Mouse (Mus musculus) spleen, embryonic (tissue): ENCODE data around the gene Cnih3.

Source experiments
- CTCF ChIA-PET: fragments of 350-600 bp; sonication (Branson Sonifier 250); formaldehyde crosslinking; loops from one replicate; lab custom pipeline; 2022; lab: Charles Lee

Cnih3 gene

DNA sequence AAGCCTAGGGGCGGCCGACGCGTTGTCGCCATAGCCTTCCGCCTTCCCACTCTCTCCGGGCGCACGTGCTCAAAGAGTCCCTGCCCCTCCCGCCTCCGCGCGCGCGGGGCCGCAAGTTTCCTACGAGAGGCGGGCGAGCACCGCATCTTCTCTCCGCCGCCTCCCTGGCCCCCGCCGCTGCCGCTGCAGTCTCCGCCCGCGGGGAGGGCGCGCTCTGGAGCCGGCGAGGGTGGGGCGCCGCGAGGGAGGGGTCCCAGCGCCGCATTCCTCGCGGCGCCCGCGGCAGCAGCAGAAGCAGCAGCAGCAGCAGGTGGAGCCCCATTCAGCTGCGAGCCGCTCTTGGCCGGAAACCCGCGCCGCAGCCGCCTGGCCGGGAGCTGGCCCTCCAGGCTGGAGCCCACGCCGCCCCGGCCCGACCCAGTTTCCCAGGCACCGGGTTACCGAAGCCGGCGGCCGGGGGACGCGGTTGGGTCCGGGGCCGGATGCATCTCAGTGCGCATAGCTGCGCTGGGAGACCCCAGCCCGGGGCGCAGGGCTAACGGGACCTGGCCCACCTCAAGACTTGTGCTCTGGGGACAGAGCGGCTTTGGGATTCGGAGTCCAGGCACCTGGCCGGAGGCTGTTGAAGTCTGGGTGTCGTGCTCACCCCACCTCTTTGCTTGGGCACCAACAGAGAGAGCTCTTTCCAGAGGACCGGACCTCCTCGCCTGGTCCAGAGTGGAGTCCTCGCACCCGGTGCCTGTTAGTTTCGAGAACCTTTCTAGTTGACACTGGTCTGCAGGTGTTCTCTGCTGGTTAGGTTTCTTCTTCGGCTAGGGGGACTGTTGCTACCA lies at the start of gene Cnih3:
Gene Cnih3, plus strand, starts transcription at position 262 of the 833 bp plus-strand sequence.
- CTCF ChIA-PET, result no interaction called here

- CTCF ChIA-PET, result no interaction called here
Observed at GRCm38 (mm10) chr1:181307981-181308380, 44.4 kb upstream of the Cnih3 start.

DNA sequence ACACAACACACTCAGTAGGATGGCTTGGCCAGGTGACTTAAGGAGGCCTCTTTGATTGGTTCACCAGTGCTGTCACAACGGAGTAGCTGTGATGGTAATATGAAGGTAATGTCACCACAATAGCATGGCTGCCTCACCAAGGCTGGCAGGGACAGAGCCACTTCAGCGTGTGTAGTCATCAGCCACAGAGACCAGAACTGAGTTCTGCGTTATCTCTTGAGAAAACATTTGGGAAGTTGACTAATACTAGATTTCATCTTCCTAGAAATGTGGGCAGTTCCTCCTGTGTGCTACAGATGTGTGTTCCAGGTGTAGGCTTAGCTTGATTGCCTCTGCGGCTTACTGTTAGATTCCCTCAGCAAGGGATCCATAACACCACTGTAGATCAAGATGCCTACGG lies 41.7 kb upstream of the Cnih3 start:
- CTCF ChIA-PET, result no interaction called here

DNA sequence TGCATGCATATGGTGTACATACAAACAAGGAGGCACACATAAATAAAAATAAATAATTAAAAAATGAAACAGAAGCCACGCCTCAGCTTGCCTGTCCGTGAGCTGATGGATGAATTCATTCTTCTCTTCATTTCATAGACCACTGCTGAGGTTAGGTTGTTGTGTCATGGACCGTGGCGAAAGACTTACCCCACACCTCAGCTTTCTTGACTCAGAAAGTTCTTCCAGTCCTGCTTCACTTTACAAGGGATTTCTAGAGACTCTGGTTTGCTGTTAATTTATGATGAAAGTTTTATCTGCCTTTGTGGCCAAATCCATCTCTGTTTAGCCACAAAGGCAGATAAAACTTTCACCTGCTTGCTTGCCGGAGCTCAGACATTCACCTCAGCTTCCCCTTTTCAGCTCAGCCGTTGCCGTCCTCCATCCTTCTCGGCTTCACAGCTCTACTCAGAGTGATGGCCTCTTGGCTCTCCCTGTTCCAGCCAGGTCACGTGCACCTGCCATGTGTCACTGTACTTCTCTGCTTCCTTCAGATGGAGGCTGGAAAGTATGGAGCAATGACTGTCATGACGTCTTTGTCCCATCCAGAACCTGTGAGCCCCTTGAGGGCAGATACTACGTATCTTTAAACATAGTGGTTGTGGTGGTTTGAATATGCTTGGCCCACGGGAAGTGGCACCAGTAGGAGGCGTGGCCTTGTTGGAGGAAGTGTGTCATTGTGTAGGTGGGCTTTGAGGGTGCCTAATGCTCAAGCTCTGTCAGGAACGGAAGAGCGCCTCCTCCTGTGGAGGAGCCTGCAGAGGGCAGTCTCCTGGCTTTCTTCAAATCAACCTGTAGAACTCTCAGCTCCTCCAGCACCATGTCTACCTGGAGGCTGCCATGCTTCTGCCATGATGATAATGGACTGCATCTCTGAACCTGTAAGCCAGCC lies 40.0 kb upstream of the Cnih3 start:
- CTCF ChIA-PET, result no interaction called here

DNA sequence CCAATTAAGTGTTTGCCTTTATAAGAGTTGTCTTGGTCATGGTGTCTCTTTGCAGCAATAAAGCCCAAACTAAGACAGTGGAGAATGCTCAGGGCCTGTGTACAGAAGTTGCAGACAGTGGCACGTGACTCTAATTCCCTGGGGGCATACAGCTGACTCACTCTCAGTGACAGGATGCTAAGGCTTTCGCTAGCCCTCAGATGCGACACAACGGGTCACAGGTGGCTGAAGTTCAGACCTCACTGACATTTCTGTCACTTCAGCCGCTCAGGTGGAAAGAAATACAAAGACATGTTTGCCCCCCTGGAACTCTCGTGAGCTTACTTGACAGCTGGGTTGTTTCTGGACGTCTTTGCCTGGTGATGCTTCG lies 39.4 kb upstream of the Cnih3 start:
- CTCF ChIA-PET, result no interaction called here

DNA sequence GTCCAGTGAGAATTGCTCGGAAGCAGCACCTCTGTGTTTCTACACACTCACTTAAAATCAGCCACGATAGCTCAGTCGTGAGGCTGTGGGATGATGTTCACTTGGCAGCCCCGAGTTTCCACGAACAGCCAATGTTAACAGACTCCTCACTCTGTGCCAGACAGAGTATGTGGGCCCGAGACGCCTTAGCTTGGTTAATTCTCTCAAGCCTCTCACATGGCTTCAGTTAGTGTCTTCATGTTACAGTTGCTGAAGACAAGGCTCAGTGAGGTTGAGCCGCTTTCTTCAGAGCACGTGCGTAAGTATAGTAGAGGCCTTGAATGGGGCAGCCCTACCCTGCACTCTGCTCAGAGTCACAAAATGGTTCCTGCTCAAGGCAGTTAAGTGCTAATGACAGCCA lies 38.1 kb upstream of the Cnih3 start:
- CTCF ChIA-PET, result no interaction called here

- CTCF ChIA-PET, result no interaction called here
Observed at GRCm38 (mm10) chr1:181315350-181315749, 37.1 kb upstream of the Cnih3 start.

- CTCF ChIA-PET, result no interaction called here
Observed at GRCm38 (mm10) chr1:181316571-181316970, 35.9 kb upstream of the Cnih3 start.

GRCm38 (mm10) chr1:181319466-181319865 lies 33.0 kb upstream of the Cnih3 start:
- CTCF ChIA-PET, result no interaction called here

- CTCF ChIA-PET, result no interaction called here
Observed at GRCm38 (mm10) chr1:181321149-181321548, 31.3 kb upstream of the Cnih3 start.

- CTCF ChIA-PET, result interaction anchor here (0.8 kb wide), 1 partner anchor 9 kb away, joined by 8 read pairs; no protein-coding TSS in a partner anchor
Observed at GRCm38 (mm10) chr1:181323134-181323533, 29.3 kb upstream of the Cnih3 start.

- CTCF ChIA-PET, result no interaction called here
Observed at GRCm38 (mm10) chr1:181327137-181327536, 25.3 kb upstream of the Cnih3 start.

DNA sequence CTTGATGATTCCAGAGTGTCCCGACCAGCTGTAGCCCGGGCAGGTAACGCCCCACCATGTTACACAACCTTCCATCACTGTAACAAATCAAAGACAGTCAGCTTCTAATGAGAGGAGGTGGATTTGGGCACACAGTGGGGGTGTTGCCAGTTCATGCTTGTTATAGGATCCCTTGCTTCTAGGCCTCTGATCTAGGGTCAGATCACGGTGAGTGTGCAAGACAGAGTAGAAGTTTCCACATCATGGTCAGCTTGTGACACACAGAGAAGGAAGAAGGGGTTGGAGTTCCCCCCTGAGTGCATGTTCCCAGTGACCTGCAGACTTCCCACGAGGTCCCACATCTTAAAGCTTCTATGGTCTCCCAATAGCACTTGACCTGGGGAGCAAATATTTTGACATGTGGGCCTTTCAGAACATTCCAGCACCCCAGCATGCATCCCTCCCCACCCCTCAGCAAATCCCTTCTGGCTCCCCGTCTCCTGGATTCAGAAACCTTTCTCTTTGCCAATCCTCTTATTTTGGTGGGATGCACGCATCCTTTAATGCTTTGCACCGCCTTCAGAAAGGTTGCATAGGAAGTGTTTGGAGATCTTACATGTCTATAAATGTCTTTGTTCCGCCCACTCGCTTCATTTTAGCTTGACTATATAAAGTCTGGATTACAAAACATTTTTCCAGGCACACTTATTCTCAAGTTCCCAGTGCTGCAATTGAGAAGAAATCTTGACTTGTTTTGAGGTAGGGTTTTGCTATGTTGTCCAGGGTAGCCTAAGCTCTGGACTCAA lies 24.6 kb upstream of the Cnih3 start:
- CTCF ChIA-PET, result no interaction called here

DNA sequence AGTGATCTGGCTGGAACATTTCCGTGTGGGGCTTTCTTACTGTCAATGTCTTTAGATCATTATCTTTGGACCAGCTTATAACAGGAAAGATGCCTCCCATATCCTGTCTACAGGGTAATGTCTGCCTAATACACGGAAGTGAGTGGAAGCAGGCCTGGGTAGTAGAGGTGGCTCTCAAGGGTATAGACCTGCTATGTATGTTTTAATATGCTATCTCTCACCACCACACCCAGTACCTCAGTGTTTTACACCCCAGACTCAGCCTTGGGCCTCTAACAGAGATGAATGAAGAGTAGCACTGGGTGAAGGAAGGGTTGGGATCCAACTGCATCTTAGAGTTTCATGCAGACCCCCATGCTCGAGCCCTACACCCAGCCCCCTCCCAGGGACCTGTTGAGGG lies 23.3 kb upstream of the Cnih3 start:
- CTCF ChIA-PET, result no interaction called here

DNA sequence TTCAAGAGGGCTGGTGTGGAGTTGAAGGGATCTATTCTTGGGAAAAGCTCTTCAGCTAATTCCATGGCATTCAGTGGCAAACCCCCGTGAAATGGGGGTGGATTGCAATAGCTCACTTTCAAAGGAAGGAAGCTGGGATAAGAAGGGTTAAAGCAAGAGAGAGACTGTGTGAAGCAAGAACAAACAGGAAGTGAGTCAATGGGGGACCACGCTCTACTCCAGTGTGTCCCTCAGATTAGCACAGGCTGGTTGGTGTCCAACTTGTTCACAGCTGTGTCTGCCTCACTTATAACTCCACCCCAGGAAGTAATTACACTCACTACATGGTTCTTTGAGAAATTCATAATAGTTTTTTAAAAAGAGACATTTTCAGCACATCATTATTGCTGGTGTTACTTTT lies 19.8 kb upstream of the Cnih3 start:
- CTCF ChIA-PET, result interaction anchor here (0.6 kb wide), 1 partner anchor 9 kb away, joined by 8 read pairs; no protein-coding TSS in a partner anchor

- CTCF ChIA-PET, result interaction anchor here (0.6 kb wide), 1 partner anchor 12 kb away, joined by 4 read pairs; no protein-coding TSS in a partner anchor
Observed at GRCm38 (mm10) chr1:181334329-181335018, 18.0 kb upstream of the Cnih3 start.

- CTCF ChIA-PET, result no interaction called here
Observed at GRCm38 (mm10) chr1:181335019-181335365, 17.4 kb upstream of the Cnih3 start.

GRCm38 (mm10) chr1:181335388-181335787 lies 17.0 kb upstream of the Cnih3 start:
- CTCF ChIA-PET, result no interaction called here

- CTCF ChIA-PET, result interaction anchor here (0.8 kb wide), 1 partner anchor 909 kb away, joined by 4 read pairs; no protein-coding TSS in a partner anchor
Observed at GRCm38 (mm10) chr1:181336857-181337256, 15.6 kb upstream of the Cnih3 start.

GRCm38 (mm10) chr1:181339106-181339505 lies 13.3 kb upstream of the Cnih3 start:
- CTCF ChIA-PET, result no interaction called here

GRCm38 (mm10) chr1:181345547-181345946 lies 6.9 kb upstream of the Cnih3 start:
- CTCF ChIA-PET, result no interaction called here
